Mouse (Mus musculus) CH12.LX (cell line): Measurements from ENCODE around the gene Zbtb4. TPM values are rescaled to one million over a fixed set of nuclear protein-coding genes. Genes with fewer than 3 reads are reported as not detected.

Source experiments
- DNase-seq: peaks from one replicate; pipeline ENCODE4 v3.0.0-alpha.2; 2013; ENCODE audit errors: extremely low read depth
- H3K27ac ChIP-seq: 2 replicates; pipeline ENCODE4 v1.5.1; 2012; ENCODE audit warnings: low read depth, mild to moderate bottlenecking, control low read depth, moderate library complexity; ENCODE audit not compliant: insufficient read depth
- H3K27me3 ChIP-seq: replicated peaks from 2 replicates; pipeline ENCODE3; 2012; ENCODE audit warnings: inconsistent platforms
- H3K36me3 ChIP-seq, 2 experiments: replicated peaks in 1 of 2; 2 replicates each; pipeline versions ENCODE3 to v1.6.1; 2012; ENCODE audit warnings: inconsistent platforms in 1 of 2, low read length in 1 of 2, mild to moderate bottlenecking in 1 of 2, mixed read lengths in 1 of 2, moderate library complexity in 1 of 2; ENCODE audit not compliant: control insufficient read depth in 1 of 2, insufficient read depth in 1 of 2
- H3K4me1 ChIP-seq, 2 experiments: 2 replicates each; pipeline ENCODE4 v1.6.1; 2012; ENCODE audit warnings: inconsistent platforms in 1 of 2, moderate library complexity in 1 of 2; ENCODE audit not compliant: insufficient read depth in 2 of 2, control insufficient read depth in 1 of 2
- H3K4me2 ChIP-seq: 2 replicates; pipeline ENCODE4 v1.6.1; 2012; ENCODE audit warnings: low read depth, mild to moderate bottlenecking, control low read depth; ENCODE audit not compliant: poor library complexity, insufficient read depth, severe bottlenecking
- H3K4me3 ChIP-seq, 3 experiments: fragments of 150-350 bp in 1 of 3; sonication (generic) in 1 of 3; replicated peaks in 1 of 3; 2 replicates each; pipeline versions ENCODE3 to v1.5.1; 2011 to 2012; ENCODE audit warnings: low read depth in 2 of 3, low read length in 2 of 3, mild to moderate bottlenecking in 2 of 3, moderate library complexity in 2 of 3, control low read depth in 1 of 3, improper control_type of control experiment in 1 of 3, inconsistent platforms in 1 of 3, mixed read lengths in 1 of 3; ENCODE audit not compliant: poor library complexity in 1 of 3
- H3K79me2 ChIP-seq: replicated peaks from 2 replicates; pipeline ENCODE4 v1.6.1; 2012; ENCODE audit warnings: mild to moderate bottlenecking, moderate library complexity; ENCODE audit not compliant: control insufficient read depth, poor library complexity, insufficient read depth, severe bottlenecking; ENCODE audit errors: extremely low read depth
- H3K9ac ChIP-seq: 2 replicates; pipeline ENCODE4 v1.6.1; 2012; ENCODE audit warnings: low read depth, mild to moderate bottlenecking, control low read depth, moderate library complexity; ENCODE audit not compliant: insufficient read depth
- H3K9me3 ChIP-seq: replicated peaks from 2 replicates; pipeline ENCODE3; 2012; ENCODE audit warnings: low read length, inconsistent platforms, mixed read lengths
- BHLHE40 ChIP-seq: IDR thresholded peaks from 2 replicates; pipeline ENCODE4 v1.6.1; 2011; ENCODE audit warnings: mild to moderate bottlenecking, low read depth, low read length, improper control_type of control experiment
- CHD1 ChIP-seq: IDR thresholded peaks from 2 replicates; pipeline ENCODE4 v1.6.1; 2012; ENCODE audit warnings: low read depth, low read length, improper control_type of control experiment, inconsistent platforms
- EP300 ChIP-seq: IDR thresholded peaks from 2 replicates; pipeline ENCODE4 v1.6.1; 2011; ENCODE audit warnings: low read length, improper control_type of control experiment
- ETS1 ChIP-seq: conservative IDR thresholded peaks from 2 replicates; pipeline ENCODE4 v1.6.1; 2012; ENCODE audit warnings: low read depth, mild to moderate bottlenecking, inconsistent platforms, low read length, improper control_type of control experiment, moderate library complexity
- GABPA ChIP-seq: IDR thresholded peaks from 2 replicates; pipeline ENCODE4 v1.6.1; 2012; ENCODE audit warnings: low read depth, low read length, improper control_type of control experiment, inconsistent platforms; ENCODE audit not compliant: insufficient replicate concordance
- HCFC1 ChIP-seq: IDR thresholded peaks from 2 replicates; pipeline ENCODE4 v1.6.1; 2012; ENCODE audit warnings: low read depth, mild to moderate bottlenecking, inconsistent platforms, low read length, improper control_type of control experiment
- IRF4 ChIP-seq: IDR thresholded peaks from 2 replicates; pipeline ENCODE4 v1.6.1; 2014; ENCODE audit warnings: low read depth, mild to moderate bottlenecking, inconsistent platforms, low read length, improper control_type of control experiment
- MAFK ChIP-seq: IDR thresholded peaks from 2 replicates; pipeline ENCODE4 v1.6.1; 2011; ENCODE audit warnings: low read length, improper control_type of control experiment; ENCODE audit not compliant: insufficient replicate concordance
- MAX ChIP-seq: IDR thresholded peaks from 2 replicates; pipeline ENCODE4 v1.6.1; 2011; ENCODE audit warnings: low read length, improper control_type of control experiment
- MEF2A ChIP-seq: IDR thresholded peaks from 2 replicates; pipeline ENCODE4 v1.6.1; 2014; ENCODE audit warnings: low read depth, mild to moderate bottlenecking, inconsistent platforms, low read length, improper control_type of control experiment, borderline replicate concordance
- MXI1 ChIP-seq: IDR thresholded peaks from 2 replicates; pipeline ENCODE4 v1.6.1; 2011; ENCODE audit warnings: mild to moderate bottlenecking, low read depth, low read length, improper control_type of control experiment
- NRF1 ChIP-seq: IDR thresholded peaks from 2 replicates; pipeline ENCODE4 v1.6.1; 2014; ENCODE audit warnings: low read depth, mild to moderate bottlenecking, inconsistent platforms, low read length, improper control_type of control experiment, moderate library complexity
- RCOR1 ChIP-seq: conservative IDR thresholded peaks from 2 replicates; pipeline ENCODE4 v1.6.1; 2012; ENCODE audit warnings: low read depth, mild to moderate bottlenecking, inconsistent platforms, low read length, improper control_type of control experiment
- SIN3A ChIP-seq: IDR thresholded peaks from 2 replicates; pipeline ENCODE4 v1.6.1; 2012; ENCODE audit warnings: low read length, improper control_type of control experiment, inconsistent platforms
- SMC3 ChIP-seq: IDR thresholded peaks from 2 replicates; pipeline ENCODE4 v1.6.1; 2011; ENCODE audit warnings: low read depth, low read length, improper control_type of control experiment
- TBP ChIP-seq: conservative IDR thresholded peaks from 2 replicates; pipeline ENCODE4 v1.6.1; 2011; ENCODE audit warnings: low read depth, low read length, improper control_type of control experiment
- USF1 ChIP-seq: IDR thresholded peaks from 2 replicates; pipeline ENCODE4 v1.6.1; 2014; ENCODE audit warnings: low read depth, mild to moderate bottlenecking, inconsistent platforms, low read length, improper control_type of control experiment
- USF2 ChIP-seq: conservative IDR thresholded peaks from 2 replicates; pipeline ENCODE4 v1.6.1; 2011; ENCODE audit warnings: low read depth, low read length, improper control_type of control experiment
- ZKSCAN1 ChIP-seq: IDR thresholded peaks from 2 replicates; pipeline ENCODE4 v1.6.1; 2012; ENCODE audit warnings: low read depth, inconsistent platforms, low read length, improper control_type of control experiment, borderline replicate concordance
- dilution Hi-C: fragments of 300-500 bp; cut with MboI; formaldehyde crosslinking; loops from 2 replicates; pipeline ENCODE4 v1.14.3; 2020; ENCODE audit warnings: low sequenced_read_pairs; ENCODE audit not compliant: extremely low pct_unique_long_range_greater_than_20kb, extremely low pct_ligation_motif_present
- in situ Hi-C: fragments of 300-500 bp; cut with MboI; formaldehyde crosslinking; loops from 3 replicates; pipeline ENCODE4 v1.14.3; 2019; ENCODE audit warnings: low sequenced_read_pairs, low pct_ligation_motif_present, low pct_unique_long_range_greater_than_20kb, mixed read lengths
- polyA plus RNA-seq: library from polyadenylated mRNA; unstranded; fragments of >175 nt; gene quantifications from 2 replicates; pipeline ENCODE4 v1.2.1, GENCODE M21; 2012; ENCODE audit warnings: low read depth; ENCODE audit not compliant: insufficient read length
- total RNA-seq, 2 experiments: library from RNA; depleted of rRNA; stranded (reverse); fragments of 300-350 nt in 1 of 2; fragments of >200 nt in 1 of 2; gene quantifications; 2 replicates each; pipeline ENCODE4 v1.2.3; 2012 to 2014

Zbtb4 gene
- total and polyA plus RNA-seq, 3 experiments, result 0.75 to 3.4 (median 2.3) TPM

DNA sequence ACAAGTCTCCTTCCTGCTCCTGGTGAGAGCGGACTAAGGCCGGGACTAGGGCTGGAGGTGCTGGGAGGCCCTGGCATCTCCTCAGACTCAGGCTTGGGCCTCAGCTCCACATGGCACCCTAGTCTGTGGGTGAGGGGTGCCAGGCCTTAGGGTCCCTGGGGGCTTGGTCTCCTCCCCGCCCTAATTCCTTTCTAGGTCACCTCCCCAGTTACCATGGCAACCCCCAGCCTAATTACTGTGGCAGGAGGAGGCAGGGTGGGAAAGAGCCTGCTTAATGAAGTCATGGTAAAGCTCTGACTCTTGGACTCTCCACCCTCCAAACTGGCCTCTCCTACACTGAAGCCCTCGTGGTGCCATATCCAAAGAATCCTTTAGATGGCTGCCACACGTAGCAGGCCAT, 63.1 kb downstream of the Zbtb4 start:
- H3K4me3 ChIP-seq, result no peak overlapping the region
- H3K9ac ChIP-seq, result no peak overlapping the region
- H3K27me3 ChIP-seq, result peaks cover 35% of the 10 kb centered on the region
- H3K4me1 ChIP-seq, result peaks cover 1 to 3% of the 10 kb centered on the region in 2 experiments; a peak in 2 of 4 replicates
- in situ Hi-C loops (no loop called here), dilution Hi-C loops (no loop called here)
- peaks cover 0 to 5% of the 10 kb centered on the region in 2 experiments for H3K36me3 ChIP-seq
- H3K79me2 ChIP-seq, result no peaks in the 10 kb centered on the region
- DNase-seq, result no peak
- no peak overlapping the region for H3K4me2 ChIP-seq
- peaks cover 10% of the 10 kb centered on the region for H3K9me3 ChIP-seq
- TF ChIP-seq ZKSCAN1 (no peak), HCFC1 (no peak), EP300 (no peak), MXI1 (no peak), RCOR1 (no peak), ETS1 (no peak), MEF2A (no peak), CHD1 (no peak), SMC3 (no peak), USF1 (no peak), NRF1 (no peak), TBP (no peak), IRF4 (no peak)
- no peak overlapping the region for H3K27ac ChIP-seq

DNA sequence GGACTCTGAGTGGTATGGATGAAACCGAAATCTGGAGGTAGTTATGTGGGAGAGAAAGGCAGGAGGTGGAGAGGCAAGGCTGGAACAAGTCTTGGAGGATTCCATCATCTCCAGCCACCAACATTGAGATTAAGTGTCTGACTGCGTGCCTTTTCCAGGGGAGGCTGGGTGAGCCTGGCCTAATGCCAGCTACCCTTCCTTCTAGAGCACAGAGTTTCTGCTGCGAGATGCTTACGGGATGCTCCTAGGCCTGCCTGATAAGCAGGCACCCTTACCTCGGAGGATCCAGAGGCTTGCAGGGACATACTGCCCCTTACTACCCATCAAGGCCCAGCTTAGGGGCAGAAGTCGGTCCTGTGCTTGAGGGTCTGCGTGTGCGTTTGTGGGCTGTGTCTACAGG, 67.8 kb downstream of the Zbtb4 start:
- no peak overlapping the region for H3K4me2 ChIP-seq
- DNase-seq, result no peak

More for the DNA sequence above, 67.8 kb downstream of the Zbtb4 start:
- dilution Hi-C loops (no loop called here), in situ Hi-C loops (no loop called here)
- Histone ChIP-seq H3K4me1 (peaks cover 10% of the 10 kb centered on the region in 2 experiments), H3K36me3 (peaks cover 0 to 2% of the 10 kb centered on the region in 2 experiments), H3K4me3 (no peak overlapping the region), H3K79me2 (no peaks in the 10 kb centered on the region), H3K9ac (no peak overlapping the region)
- TF ChIP-seq NRF1 (no peak), GABPA (no peak), MAX (no peak), SMC3 (no peak), USF2 (no peak), TBP (no peak), MXI1 (no peak), USF1 (no peak), ETS1 (no peak), HCFC1 (no peak), SIN3A (no peak), BHLHE40 (no peak), MEF2A (no peak), MAFK (no peak)
- TF ChIP-seq, all 38 proteins: peak for 0
- H3K9me3 ChIP-seq, result no peaks in the 10 kb centered on the region
- H3K27me3 ChIP-seq, result peaks cover 57% of the 10 kb centered on the region
- H3K27ac ChIP-seq, result no peak overlapping the region

Other genes with a start within 250 kb of the Zbtb4 start
Only the 20 nearest of the 44 such genes appear.
- gene Sox15, start 110.6 kb upstream of the Zbtb4 start, total RNA-seq (2012; rRNA removed), result 0.17 and 0.34 TPM in 2 replicates
- not detected in 2 replicates for gene Sox15, start 110.6 kb upstream of the Zbtb4 start, total RNA-seq (2014; rRNA removed)
- 0.48 and 0.54 TPM in 2 replicates for gene Sox15, start 110.6 kb upstream of the Zbtb4 start, polyA plus RNA-seq
- 110 and 150 TPM in 2 replicates for gene Mpdu1, start 103.3 kb upstream of the Zbtb4 start, total RNA-seq (2012; rRNA removed)
- gene Mpdu1, start 103.3 kb upstream of the Zbtb4 start, total RNA-seq (2014; rRNA removed), result 175 and 210 TPM in 2 replicates
- gene Mpdu1, start 103.3 kb upstream of the Zbtb4 start, polyA plus RNA-seq, result 185 and 210 TPM in 2 replicates
- gene Cd68, start 99.8 kb upstream of the Zbtb4 start, total RNA-seq (2012; rRNA removed), result 74.8 and 82.2 TPM in 2 replicates
- 122 TPM in 2 replicates for gene Cd68, start 99.8 kb upstream of the Zbtb4 start, total RNA-seq (2014; rRNA removed)
- gene Cd68, start 99.8 kb upstream of the Zbtb4 start, polyA plus RNA-seq, result 235 and 343 TPM in 2 replicates
- 1,622 and 2,071 TPM in 2 replicates for gene Eif4a1, start 93.5 kb upstream of the Zbtb4 start, total RNA-seq (2012; rRNA removed)
- 2,161 and 2,200 TPM in 2 replicates for gene Eif4a1, start 93.5 kb upstream of the Zbtb4 start, total RNA-seq (2014; rRNA removed)
- gene Eif4a1, start 93.5 kb upstream of the Zbtb4 start, polyA plus RNA-seq, result 1,500 and 1,728 TPM in 2 replicates
- gene Senp3, start 83.8 kb upstream of the Zbtb4 start, total RNA-seq (2012; rRNA removed), result 116 and 157 TPM in 2 replicates
- gene Senp3, start 83.8 kb upstream of the Zbtb4 start, total RNA-seq (2014; rRNA removed), result 256 TPM in 2 replicates
- gene Senp3, start 83.8 kb upstream of the Zbtb4 start, polyA plus RNA-seq, result 303 and 317 TPM in 2 replicates
- 0.08 and 0.21 TPM in 2 replicates for gene Tnfsf13, start 80.1 kb upstream of the Zbtb4 start, total RNA-seq (2012; rRNA removed)
- gene Tnfsf13, start 80.1 kb upstream of the Zbtb4 start, total RNA-seq (2014; rRNA removed), result 0.32 and 0.35 TPM in 2 replicates
- gene Tnfsf13, start 80.1 kb upstream of the Zbtb4 start, polyA plus RNA-seq, result 0.63 and 1.0 TPM in 2 replicates
- gene Tnfsf12, start 70.1 kb upstream of the Zbtb4 start, total RNA-seq (2012; rRNA removed), result not detected in 2 replicates
- not detected in 2 replicates for gene Tnfsf12, start 70.1 kb upstream of the Zbtb4 start, total RNA-seq (2014; rRNA removed)
- 0.26 TPM in 1 of 2 replicates, not detected in the other for gene Tnfsf12, start 70.1 kb upstream of the Zbtb4 start, polyA plus RNA-seq
- 0.08 TPM in 2 replicates for gene Tnfsfm13, start 69.8 kb upstream of the Zbtb4 start, total RNA-seq (2012; rRNA removed)
- not detected in 2 replicates for gene Tnfsfm13, start 69.8 kb upstream of the Zbtb4 start, total RNA-seq (2014; rRNA removed)
- gene Tnfsfm13, start 69.8 kb upstream of the Zbtb4 start, polyA plus RNA-seq, result 0.25 TPM in 1 of 2 replicates, not detected in the other
- gene Polr2a, start 7.3 kb upstream of the Zbtb4 start, total RNA-seq (2012; rRNA removed), result 44.5 and 45.0 TPM in 2 replicates
- 10.3 and 14.8 TPM in 2 replicates for gene Polr2a, start 7.3 kb upstream of the Zbtb4 start, total RNA-seq (2014; rRNA removed)
- 137 and 162 TPM in 2 replicates for gene Polr2a, start 7.3 kb upstream of the Zbtb4 start, polyA plus RNA-seq
- gene Slc35g3, start 3.9 kb upstream of the Zbtb4 start, total RNA-seq (2012; rRNA removed), result not detected in 2 replicates
- gene Slc35g3, start 3.9 kb upstream of the Zbtb4 start, total RNA-seq (2014; rRNA removed), result not detected in 2 replicates
- gene Slc35g3, start 3.9 kb upstream of the Zbtb4 start, polyA plus RNA-seq, result not detected in 2 replicates
- 2.1 and 2.2 TPM in 2 replicates for gene Chrnb1, start 30.0 kb downstream of the Zbtb4 start, total RNA-seq (2012; rRNA removed)
- gene Chrnb1, start 30.0 kb downstream of the Zbtb4 start, total RNA-seq (2014; rRNA removed), result 1.9 TPM in 2 replicates
- gene Chrnb1, start 30.0 kb downstream of the Zbtb4 start, polyA plus RNA-seq, result 5.9 and 6.6 TPM in 2 replicates
- 0.92 and 0.93 TPM in 2 replicates for gene Fgf11, start 35.9 kb downstream of the Zbtb4 start, total RNA-seq (2012; rRNA removed)
- 1.6 and 1.8 TPM in 2 replicates for gene Fgf11, start 35.9 kb downstream of the Zbtb4 start, total RNA-seq (2014; rRNA removed)
- 3.7 and 3.9 TPM in 2 replicates for gene Fgf11, start 35.9 kb downstream of the Zbtb4 start, polyA plus RNA-seq
- 0.08 TPM in 2 replicates for gene Tmem102, start 39.7 kb downstream of the Zbtb4 start, total RNA-seq (2012; rRNA removed)
- gene Tmem102, start 39.7 kb downstream of the Zbtb4 start, total RNA-seq (2014; rRNA removed), result not detected in 2 replicates
- gene Tmem102, start 39.7 kb downstream of the Zbtb4 start, polyA plus RNA-seq, result 0.16 TPM in 1 of 2 replicates, not detected in the other
- gene Gm39566, start 49.4 kb downstream of the Zbtb4 start, total RNA-seq (2012; rRNA removed), result not detected in 2 replicates
- not detected in 2 replicates for gene Gm39566, start 49.4 kb downstream of the Zbtb4 start, total RNA-seq (2014; rRNA removed)
- gene Gm39566, start 49.4 kb downstream of the Zbtb4 start, polyA plus RNA-seq, result not detected in 2 replicates
- gene Spem2, start 52.6 kb downstream of the Zbtb4 start, total RNA-seq (2012; rRNA removed), result not detected in 2 replicates
- not detected in 2 replicates for gene Spem2, start 52.6 kb downstream of the Zbtb4 start, total RNA-seq (2014; rRNA removed)
- gene Spem2, start 52.6 kb downstream of the Zbtb4 start, polyA plus RNA-seq, result not detected in 2 replicates
- gene Spem1, start 56.3 kb downstream of the Zbtb4 start, total RNA-seq (2012; rRNA removed), result not detected in 2 replicates
- gene Spem1, start 56.3 kb downstream of the Zbtb4 start, total RNA-seq (2014; rRNA removed), result not detected in 2 replicates
- not detected in 2 replicates for gene Spem1, start 56.3 kb downstream of the Zbtb4 start, polyA plus RNA-seq
- gene Nlgn2, start 71.9 kb downstream of the Zbtb4 start, total RNA-seq (2012; rRNA removed), result 0.55 and 1.3 TPM in 2 replicates
- 0.20 and 0.95 TPM in 2 replicates for gene Nlgn2, start 71.9 kb downstream of the Zbtb4 start, total RNA-seq (2014; rRNA removed)
- gene Nlgn2, start 71.9 kb downstream of the Zbtb4 start, polyA plus RNA-seq, result 1.1 and 1.2 TPM in 2 replicates
- 203 and 206 TPM in 2 replicates for gene Tmem256, start 72.6 kb downstream of the Zbtb4 start, total RNA-seq (2012; rRNA removed)
- gene Tmem256, start 72.6 kb downstream of the Zbtb4 start, total RNA-seq (2014; rRNA removed), result 262 and 327 TPM in 2 replicates
- 185 and 218 TPM in 2 replicates for gene Tmem256, start 72.6 kb downstream of the Zbtb4 start, polyA plus RNA-seq
- 2.4 and 2.9 TPM in 2 replicates for gene Plscr3, start 80.5 kb downstream of the Zbtb4 start, total RNA-seq (2012; rRNA removed)
- 2.0 and 2.5 TPM in 2 replicates for gene Plscr3, start 80.5 kb downstream of the Zbtb4 start, total RNA-seq (2014; rRNA removed)
- 12.5 and 15.3 TPM in 2 replicates for gene Plscr3, start 80.5 kb downstream of the Zbtb4 start, polyA plus RNA-seq
- 0.13 TPM in 1 of 2 replicates, not detected in the other for gene Tnk1, start 92.8 kb downstream of the Zbtb4 start, total RNA-seq (2012; rRNA removed)
- gene Tnk1, start 92.8 kb downstream of the Zbtb4 start, total RNA-seq (2014; rRNA removed), result not detected in 2 replicates
- gene Tnk1, start 92.8 kb downstream of the Zbtb4 start, polyA plus RNA-seq, result 0.22 and 0.30 TPM in 2 replicates